Mouse (Mus musculus) CH12.LX (cell line): ENCODE results near the gene Spata6. TPM values are rescaled to one million over a fixed set of nuclear protein-coding genes. Genes with fewer than 3 reads are reported as not detected.

ENCODE experiments used
- DNase-seq: peaks from one replicate; pipeline ENCODE4 v3.0.0-alpha.2; 2013; ENCODE audit errors: extremely low read depth
- H3K27ac ChIP-seq: 2 replicates; pipeline ENCODE4 v1.5.1; 2012; ENCODE audit warnings: low read depth, mild to moderate bottlenecking, control low read depth, moderate library complexity; ENCODE audit not compliant: insufficient read depth
- H3K27me3 ChIP-seq: replicated peaks from 2 replicates; pipeline ENCODE3; 2012; ENCODE audit warnings: inconsistent platforms
- H3K36me3 ChIP-seq, 2 experiments: replicated peaks in 1 of 2; 2 replicates each; pipeline versions ENCODE3 to v1.6.1; 2012; ENCODE audit warnings: inconsistent platforms in 1 of 2, low read length in 1 of 2, mild to moderate bottlenecking in 1 of 2, mixed read lengths in 1 of 2, moderate library complexity in 1 of 2; ENCODE audit not compliant: control insufficient read depth in 1 of 2, insufficient read depth in 1 of 2
- H3K4me1 ChIP-seq, 2 experiments: 2 replicates each; pipeline ENCODE4 v1.6.1; 2012; ENCODE audit warnings: inconsistent platforms in 1 of 2, moderate library complexity in 1 of 2; ENCODE audit not compliant: insufficient read depth in 2 of 2, control insufficient read depth in 1 of 2
- H3K4me2 ChIP-seq: 2 replicates; pipeline ENCODE4 v1.6.1; 2012; ENCODE audit warnings: low read depth, mild to moderate bottlenecking, control low read depth; ENCODE audit not compliant: poor library complexity, insufficient read depth, severe bottlenecking
- H3K4me3 ChIP-seq, 3 experiments: fragments of 150-350 bp in 1 of 3; sonication (generic) in 1 of 3; replicated peaks in 1 of 3; 2 replicates each; pipeline versions ENCODE3 to v1.5.1; 2011 to 2012; ENCODE audit warnings: low read depth in 2 of 3, low read length in 2 of 3, mild to moderate bottlenecking in 2 of 3, moderate library complexity in 2 of 3, control low read depth in 1 of 3, improper control_type of control experiment in 1 of 3, inconsistent platforms in 1 of 3, mixed read lengths in 1 of 3; ENCODE audit not compliant: poor library complexity in 1 of 3
- H3K79me2 ChIP-seq: replicated peaks from 2 replicates; pipeline ENCODE4 v1.6.1; 2012; ENCODE audit warnings: mild to moderate bottlenecking, moderate library complexity; ENCODE audit not compliant: control insufficient read depth, poor library complexity, insufficient read depth, severe bottlenecking; ENCODE audit errors: extremely low read depth
- H3K9ac ChIP-seq: 2 replicates; pipeline ENCODE4 v1.6.1; 2012; ENCODE audit warnings: low read depth, mild to moderate bottlenecking, control low read depth, moderate library complexity; ENCODE audit not compliant: insufficient read depth
- H3K9me3 ChIP-seq: replicated peaks from 2 replicates; pipeline ENCODE3; 2012; ENCODE audit warnings: low read length, inconsistent platforms, mixed read lengths
- CHD2 ChIP-seq: IDR thresholded peaks from 2 replicates; pipeline ENCODE4 v1.6.1; 2011; ENCODE audit warnings: low read length, improper control_type of control experiment
- ETS1 ChIP-seq: conservative IDR thresholded peaks from 2 replicates; pipeline ENCODE4 v1.6.1; 2012; ENCODE audit warnings: low read depth, mild to moderate bottlenecking, inconsistent platforms, low read length, improper control_type of control experiment, moderate library complexity
- HCFC1 ChIP-seq: IDR thresholded peaks from 2 replicates; pipeline ENCODE4 v1.6.1; 2012; ENCODE audit warnings: low read depth, mild to moderate bottlenecking, inconsistent platforms, low read length, improper control_type of control experiment
- JUND ChIP-seq: conservative IDR thresholded peaks from 2 replicates; pipeline ENCODE4 v1.6.1; 2011; ENCODE audit warnings: low read depth, low read length, improper control_type of control experiment
- NELFE ChIP-seq: IDR thresholded peaks from 2 replicates; pipeline ENCODE4 v1.6.1; 2011; ENCODE audit warnings: low read depth, low read length, improper control_type of control experiment
- PAX5 ChIP-seq: IDR thresholded peaks from 2 replicates; pipeline ENCODE4 v1.6.1; 2012; ENCODE audit warnings: low read length, inconsistent platforms, mixed read lengths
- POLR2A ChIP-seq: IDR thresholded peaks from 2 replicates; pipeline ENCODE4 v1.6.1; 2011; ENCODE audit warnings: low read depth, mild to moderate bottlenecking, improper control_type of control experiment, low read length
- RAD21 ChIP-seq: IDR thresholded peaks from 2 replicates; pipeline ENCODE4 v1.6.1; 2011; ENCODE audit warnings: low read depth, mild to moderate bottlenecking, low read length, improper control_type of control experiment, moderate library complexity
- RCOR1 ChIP-seq: conservative IDR thresholded peaks from 2 replicates; pipeline ENCODE4 v1.6.1; 2012; ENCODE audit warnings: low read depth, mild to moderate bottlenecking, inconsistent platforms, low read length, improper control_type of control experiment
- SIN3A ChIP-seq: IDR thresholded peaks from 2 replicates; pipeline ENCODE4 v1.6.1; 2012; ENCODE audit warnings: low read length, improper control_type of control experiment, inconsistent platforms
- SMC3 ChIP-seq: IDR thresholded peaks from 2 replicates; pipeline ENCODE4 v1.6.1; 2011; ENCODE audit warnings: low read depth, low read length, improper control_type of control experiment
- TCF12 ChIP-seq: IDR thresholded peaks from 2 replicates; pipeline ENCODE4 v1.6.1; 2014; ENCODE audit warnings: low read depth, mild to moderate bottlenecking, inconsistent platforms, low read length, improper control_type of control experiment
- UBTF ChIP-seq: IDR thresholded peaks from 2 replicates; pipeline ENCODE4 v1.6.1; 2012; ENCODE audit warnings: low read depth, mild to moderate bottlenecking, inconsistent platforms, low read length, improper control_type of control experiment, moderate library complexity
- ZKSCAN1 ChIP-seq: IDR thresholded peaks from 2 replicates; pipeline ENCODE4 v1.6.1; 2012; ENCODE audit warnings: low read depth, inconsistent platforms, low read length, improper control_type of control experiment, borderline replicate concordance
- dilution Hi-C: fragments of 300-500 bp; cut with MboI; formaldehyde crosslinking; loops from 2 replicates; pipeline ENCODE4 v1.14.3; 2020; ENCODE audit warnings: low sequenced_read_pairs; ENCODE audit not compliant: extremely low pct_unique_long_range_greater_than_20kb, extremely low pct_ligation_motif_present
- in situ Hi-C: fragments of 300-500 bp; cut with MboI; formaldehyde crosslinking; loops from 3 replicates; pipeline ENCODE4 v1.14.3; 2019; ENCODE audit warnings: low sequenced_read_pairs, low pct_ligation_motif_present, low pct_unique_long_range_greater_than_20kb, mixed read lengths
- polyA plus RNA-seq: library from polyadenylated mRNA; unstranded; fragments of >175 nt; gene quantifications from 2 replicates; pipeline ENCODE4 v1.2.1, GENCODE M21; 2012; ENCODE audit warnings: low read depth; ENCODE audit not compliant: insufficient read length
- total RNA-seq, 2 experiments: library from RNA; depleted of rRNA; stranded (reverse); fragments of 300-350 nt in 1 of 2; fragments of >200 nt in 1 of 2; gene quantifications; 2 replicates each; pipeline ENCODE4 v1.2.3; 2012 to 2014

Gene Spata6
- total and polyA plus RNA-seq, 3 experiments, result 4.2 to 12.9 (median 11.1) TPM

DNA sequence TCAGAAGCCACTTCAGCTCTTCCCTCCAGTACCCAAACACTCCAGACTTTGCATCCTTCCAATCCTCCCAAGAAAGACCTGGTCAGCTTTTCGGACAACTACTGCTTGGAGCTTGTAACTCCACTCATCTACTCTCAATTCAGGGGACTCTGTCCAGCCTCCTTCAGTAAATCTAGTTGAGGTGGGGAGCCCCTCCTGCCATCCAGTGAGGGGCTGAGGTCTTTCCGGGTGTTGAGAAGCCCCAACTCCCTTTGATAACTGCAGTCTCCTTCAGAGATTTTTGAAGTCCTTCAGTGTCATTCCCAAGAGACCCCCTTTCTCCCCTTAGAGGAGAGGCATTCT, 849 bp downstream of the Spata6 start:
- H3K9me3 ChIP-seq, result no peaks in the 10 kb centered on the region
- dilution Hi-C loops, result no loop called here

DNA sequence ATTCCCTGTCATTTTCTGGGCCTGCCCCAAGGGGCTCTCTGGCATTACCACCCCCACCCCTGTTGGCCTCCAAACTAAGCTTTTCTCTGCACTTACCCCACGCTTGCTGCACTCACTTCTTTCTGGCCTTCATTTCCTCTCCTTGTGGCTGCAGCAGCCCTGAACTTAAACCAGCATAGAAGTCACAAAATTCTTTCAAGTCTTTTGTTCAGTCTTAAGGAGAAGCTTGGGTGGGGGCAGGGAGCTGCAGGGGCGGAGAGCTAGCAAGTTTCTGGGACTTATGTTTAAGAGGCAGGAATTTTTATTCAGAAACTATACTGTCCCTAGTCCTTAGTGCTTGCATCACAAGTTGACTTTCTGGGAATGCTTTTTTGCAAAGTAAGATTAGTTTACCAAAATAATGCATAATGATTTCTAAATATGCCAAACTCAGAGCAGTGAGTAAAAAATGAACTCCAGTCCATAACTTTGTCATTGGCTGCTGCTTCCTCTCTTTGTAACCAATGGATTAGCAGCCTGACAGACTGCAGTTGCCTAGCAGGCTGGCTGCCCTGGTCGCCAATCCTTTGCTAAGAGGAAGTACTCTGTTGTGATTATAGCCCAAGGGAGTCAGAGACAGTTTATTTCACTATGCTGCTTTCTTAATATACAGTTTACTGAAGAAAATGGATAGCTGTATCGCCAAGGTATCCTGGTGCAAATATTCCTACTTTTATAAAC, 1.5 kb downstream of the Spata6 start:
- dilution Hi-C loops, result no loop called here
- TF ChIP-seq ETS1 (no peak), CHD2 (peak; percentile 37; the same call in 1 of the 2 replicates)

More for the DNA sequence above, 849 bp downstream of the Spata6 start:
- TF ChIP-seq SIN3A, result no peak
- TF ChIP-seq TCF12, result no peak
- TF ChIP-seq UBTF, result no peak
- no peak for TF ChIP-seq NELFE
- TF ChIP-seq HCFC1, result no peak
- TF ChIP-seq RAD21, result no peak
- no peak for TF ChIP-seq ZKSCAN1
- no peak for TF ChIP-seq PAX5
- TF ChIP-seq ETS1, result no peak
- Histone ChIP-seq H3K36me3 (peaks cover 0 to 5% of the 10 kb centered on the region in 2 experiments), H3K79me2 (no peaks in the 10 kb centered on the region), H3K9ac (peak overlapping the region; percentile 60; the same call in 1 of the 2 replicates), H3K27ac (no peak overlapping the region), H3K4me1 (peaks cover 0 to 14% of the 10 kb centered on the region in 2 experiments; a peak in 2 of 4 replicates), H3K27me3 (no peaks in the 10 kb centered on the region), H3K4me2 (peak overlapping the region; percentile 79), H3K4me3 (peak overlapping the region; percentile 80 to 95 (median 88))
- in situ Hi-C loops, result no loop called here
- DNase-seq, result no peak

GRCm38 (mm10) chr4:111737551-111737950, 17.8 kb downstream of the Spata6 start:
- Histone ChIP-seq H3K79me2 (no peaks in the 10 kb centered on the region), H3K9me3 (no peaks in the 10 kb centered on the region), H3K27me3 (no peaks in the 10 kb centered on the region), H3K4me1 (no peaks in the 10 kb centered on the region), H3K4me2 (no peak overlapping the region), H3K36me3 (peaks cover 0 to 2% of the 10 kb centered on the region in 2 experiments)
- TF ChIP-seq SMC3, result no peak
- no peak for TF ChIP-seq JUND
- TF ChIP-seq POLR2A, result no peak
- no peak for TF ChIP-seq RCOR1
- no peak for TF ChIP-seq PAX5
- TF ChIP-seq, all 38 proteins: peak for 0
- DNase-seq, result no peak
- H3K27ac ChIP-seq, result no peak overlapping the region
- H3K9ac ChIP-seq, result no peak overlapping the region
- in situ Hi-C loops (no loop called here), dilution Hi-C loops (no loop called here)
- no peak overlapping the region for H3K4me3 ChIP-seq

More for the DNA sequence above, 1.5 kb downstream of the Spata6 start:
- Histone ChIP-seq H3K36me3 (peaks cover 0 to 5% of the 10 kb centered on the region in 2 experiments), H3K4me3 (peak overlapping the region in 2 of 3 experiments; percentile 80 to 88), H3K9me3 (no peaks in the 10 kb centered on the region), H3K4me2 (peak overlapping the region; percentile 79), H3K9ac (no peak overlapping the region; the same call in 1 of the 2 replicates), H3K27ac (no peak overlapping the region), H3K4me1 (peaks cover 0 to 14% of the 10 kb centered on the region in 2 experiments; a peak in 2 of 4 replicates), H3K27me3 (no peaks in the 10 kb centered on the region), H3K79me2 (no peaks in the 10 kb centered on the region)
- peak; percentile 77 for DNase-seq
- in situ Hi-C loops, result no loop called here
